Mouse (Mus musculus) ZHBTc4 (cell line): ENCODE measurements around the gene Slco2b1.

Source experiments
- DNase-seq: peaks from one replicate; pipeline ENCODE4 v3.0.0-alpha.2; 2011; ENCODE audit warnings: low read depth, low spot score

Gene Slco2b1

DNA sequence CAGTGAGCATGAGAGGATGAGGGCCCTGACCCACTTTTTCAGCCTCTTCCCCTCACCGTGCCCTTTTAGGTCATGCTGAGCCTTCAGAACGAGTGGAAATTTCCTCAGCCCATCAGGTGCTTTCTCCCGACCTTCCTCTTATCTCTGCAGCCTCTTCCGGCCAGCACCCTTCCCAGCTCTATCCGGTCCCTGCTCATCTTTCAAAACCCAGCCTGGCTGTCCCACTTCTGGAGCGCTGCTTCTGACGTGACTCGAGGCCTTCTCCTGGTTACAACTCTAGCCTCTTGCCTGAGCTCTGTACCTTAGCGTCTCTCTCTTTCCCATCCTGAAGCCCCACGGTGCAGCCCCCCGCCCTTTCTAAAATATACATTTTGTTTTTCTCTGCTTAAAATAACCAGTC lies 56.9 kb downstream of the Slco2b1 start:
- no peak for DNase-seq

DNA sequence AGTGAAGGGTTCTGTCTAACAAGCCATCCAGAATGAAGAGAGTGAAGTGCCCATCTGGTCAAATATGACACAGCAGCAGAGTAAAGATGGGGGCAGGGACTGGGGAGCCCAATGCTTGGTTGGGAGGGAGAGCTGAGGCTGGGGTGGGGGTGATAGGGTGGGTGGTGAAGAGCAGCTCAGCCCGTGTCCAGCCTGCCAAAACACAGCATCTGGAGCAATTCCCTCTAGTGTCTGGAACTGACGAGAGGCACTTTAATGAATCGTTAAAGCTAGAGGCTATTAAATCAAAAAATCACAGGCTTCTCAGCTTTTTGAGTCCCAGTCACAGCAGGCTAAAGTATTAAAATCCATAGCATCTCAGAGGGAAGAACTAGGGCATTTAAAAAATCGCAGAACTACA lies 61.6 kb downstream of the Slco2b1 start:
- no peak for DNase-seq

DNA sequence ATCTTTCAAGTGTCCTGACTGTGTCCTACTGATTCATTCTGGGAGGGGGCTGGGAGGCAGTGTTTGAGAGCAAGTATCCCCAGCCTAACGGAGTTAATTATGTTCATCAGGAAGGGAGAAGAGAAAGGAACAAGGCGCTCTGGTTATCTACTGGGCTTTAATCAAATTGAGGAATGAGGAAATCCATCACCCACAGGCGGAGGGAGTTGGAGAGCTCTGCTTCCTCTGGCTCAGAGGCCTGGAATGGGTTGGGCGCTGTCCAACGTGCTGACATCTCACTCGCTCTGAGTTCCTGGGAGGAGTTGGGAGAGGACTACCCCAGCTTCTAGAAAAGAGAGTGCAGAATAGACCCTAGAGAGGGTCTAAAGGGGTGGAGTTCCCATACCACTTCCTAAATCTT lies 62.5 kb downstream of the Slco2b1 start:
- DNase-seq, result peak; percentile 66

DNA sequence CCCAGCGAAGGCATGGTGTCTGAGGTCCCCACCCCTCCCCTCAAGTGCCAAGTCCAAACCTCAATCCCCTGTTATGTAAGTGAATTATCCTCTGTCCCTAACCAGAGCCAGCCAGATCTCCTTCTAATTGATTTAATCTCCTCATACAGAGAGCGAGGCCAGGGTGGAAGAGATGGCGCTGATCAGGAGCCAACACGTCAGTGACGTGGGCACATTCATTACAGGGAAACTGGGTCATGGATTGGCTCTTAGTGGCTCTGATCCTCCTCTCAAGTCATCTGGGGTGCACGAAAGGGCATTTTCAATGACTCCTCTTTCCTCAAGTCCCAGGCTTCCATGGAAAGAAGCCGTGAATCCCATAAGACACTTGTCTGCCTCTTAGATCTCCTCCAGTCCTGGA lies 66.4 kb downstream of the Slco2b1 start:
- no peak for DNase-seq

DNA sequence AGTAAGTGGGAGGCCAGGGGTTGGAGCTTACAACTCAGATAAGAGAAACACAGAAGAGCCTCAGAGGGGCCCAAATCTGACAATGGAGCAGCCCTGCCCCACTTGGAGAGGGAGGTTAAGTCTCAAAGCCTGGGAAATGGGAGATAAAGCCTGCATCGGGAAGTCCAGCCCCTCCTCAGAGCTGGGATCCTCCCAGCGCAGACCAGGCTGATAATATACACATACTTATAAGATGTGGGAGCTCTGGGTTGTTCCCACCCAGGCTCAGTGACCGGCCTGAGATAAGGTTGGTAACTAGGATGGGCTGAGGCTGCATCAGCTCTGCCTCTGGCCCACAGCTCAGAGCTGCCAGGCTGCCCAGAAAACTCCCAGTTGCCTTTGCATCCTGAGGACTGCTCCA lies 69.1 kb downstream of the Slco2b1 start:
- DNase-seq, result no peak

DNA sequence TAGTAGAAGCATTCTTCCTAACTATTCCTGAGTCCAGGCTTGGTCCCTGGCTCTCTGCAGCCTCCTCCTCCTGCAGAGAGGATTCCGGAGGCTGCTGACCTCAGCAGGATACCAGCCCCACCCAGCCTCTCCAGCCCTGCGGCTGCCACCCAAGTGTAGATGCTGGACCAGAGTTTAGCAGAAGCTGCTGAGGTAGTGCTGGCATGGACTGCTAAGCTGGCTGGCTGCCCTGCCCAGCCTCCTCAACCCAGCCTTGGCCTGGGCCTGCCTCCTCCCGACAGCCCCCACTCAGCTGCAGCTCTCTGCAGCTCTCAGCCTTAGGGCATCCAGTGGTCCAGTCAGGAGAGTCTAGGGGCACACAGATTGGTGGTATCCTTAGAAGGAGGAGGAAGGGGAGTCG lies 69.9 kb downstream of the Slco2b1 start:
- DNase-seq, result no peak

DNA sequence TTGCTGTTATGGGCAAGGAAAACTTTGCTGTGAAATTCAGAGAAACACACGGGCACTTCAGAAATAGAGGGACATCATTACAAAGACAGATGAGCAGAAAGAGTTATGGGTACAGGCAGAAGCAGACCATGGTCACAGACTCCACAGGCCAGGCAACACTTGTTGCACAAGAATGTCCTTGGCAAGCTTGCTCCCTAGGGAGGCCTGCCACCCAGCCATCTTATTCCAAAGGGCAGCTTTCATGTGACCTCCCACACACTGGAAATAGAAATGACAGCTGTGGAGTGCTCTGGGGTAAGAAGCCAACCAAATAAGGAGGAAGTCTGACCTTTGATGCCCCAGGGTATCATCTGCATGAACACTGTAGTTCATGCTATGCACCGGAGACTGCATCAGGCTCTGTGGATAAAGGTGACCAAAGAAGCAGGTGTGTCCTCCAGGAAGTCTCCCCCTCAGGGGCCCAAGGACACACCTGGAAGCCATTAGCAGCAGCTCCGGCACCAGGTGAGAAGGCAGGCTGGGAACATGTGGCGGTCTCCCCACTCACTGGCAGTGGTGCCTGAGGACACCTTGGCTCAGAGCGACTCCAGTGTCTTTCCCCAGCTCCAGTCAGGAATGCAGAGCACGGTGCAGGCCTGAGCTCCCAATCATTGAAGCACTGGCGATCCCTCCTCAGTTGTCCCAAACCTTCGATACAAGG lies 77.0 kb downstream of the Slco2b1 start:
- DNase-seq, result no peak

DNA sequence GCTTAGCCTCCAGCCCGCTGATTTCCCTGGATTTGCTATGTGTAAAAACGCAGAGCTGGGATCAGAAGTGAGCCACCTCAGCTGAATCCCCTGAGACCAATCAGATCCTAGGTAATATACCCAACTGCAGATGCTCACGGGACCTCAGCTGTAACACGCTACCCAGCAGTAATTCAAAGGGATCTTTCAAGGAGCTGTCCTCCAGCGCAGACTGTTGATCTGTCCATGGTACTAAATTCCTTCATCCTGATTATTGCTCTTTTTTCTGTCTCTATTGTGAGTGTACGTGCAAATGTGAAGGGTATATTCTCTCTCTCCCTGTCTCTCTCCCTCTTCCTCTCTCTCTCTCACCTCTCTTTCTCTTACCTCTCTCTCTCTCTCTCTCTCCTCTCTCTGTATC lies 78.9 kb downstream of the Slco2b1 start:
- peak; percentile 41 for DNase-seq

DNA sequence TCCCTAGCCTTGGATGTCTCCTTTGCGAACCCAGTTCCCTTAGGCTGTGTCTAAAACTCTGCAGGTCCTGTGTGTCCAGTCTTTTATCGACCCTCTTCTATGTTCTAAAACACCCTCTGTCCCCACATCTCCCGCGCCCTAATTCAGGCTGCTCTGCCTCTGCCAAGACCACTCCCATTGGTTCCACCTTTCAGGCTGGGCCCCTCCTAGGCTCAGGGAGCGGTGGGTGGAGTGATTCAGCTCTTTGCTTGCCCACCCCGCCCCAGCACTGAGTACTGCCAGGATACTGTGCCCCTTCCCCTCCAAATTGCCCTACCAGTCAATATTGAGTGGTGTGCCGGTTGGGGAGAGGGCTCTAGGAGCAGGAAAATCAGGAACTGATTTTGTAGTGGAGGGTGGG lies 83.8 kb downstream of the Slco2b1 start:
- no peak for DNase-seq

DNA sequence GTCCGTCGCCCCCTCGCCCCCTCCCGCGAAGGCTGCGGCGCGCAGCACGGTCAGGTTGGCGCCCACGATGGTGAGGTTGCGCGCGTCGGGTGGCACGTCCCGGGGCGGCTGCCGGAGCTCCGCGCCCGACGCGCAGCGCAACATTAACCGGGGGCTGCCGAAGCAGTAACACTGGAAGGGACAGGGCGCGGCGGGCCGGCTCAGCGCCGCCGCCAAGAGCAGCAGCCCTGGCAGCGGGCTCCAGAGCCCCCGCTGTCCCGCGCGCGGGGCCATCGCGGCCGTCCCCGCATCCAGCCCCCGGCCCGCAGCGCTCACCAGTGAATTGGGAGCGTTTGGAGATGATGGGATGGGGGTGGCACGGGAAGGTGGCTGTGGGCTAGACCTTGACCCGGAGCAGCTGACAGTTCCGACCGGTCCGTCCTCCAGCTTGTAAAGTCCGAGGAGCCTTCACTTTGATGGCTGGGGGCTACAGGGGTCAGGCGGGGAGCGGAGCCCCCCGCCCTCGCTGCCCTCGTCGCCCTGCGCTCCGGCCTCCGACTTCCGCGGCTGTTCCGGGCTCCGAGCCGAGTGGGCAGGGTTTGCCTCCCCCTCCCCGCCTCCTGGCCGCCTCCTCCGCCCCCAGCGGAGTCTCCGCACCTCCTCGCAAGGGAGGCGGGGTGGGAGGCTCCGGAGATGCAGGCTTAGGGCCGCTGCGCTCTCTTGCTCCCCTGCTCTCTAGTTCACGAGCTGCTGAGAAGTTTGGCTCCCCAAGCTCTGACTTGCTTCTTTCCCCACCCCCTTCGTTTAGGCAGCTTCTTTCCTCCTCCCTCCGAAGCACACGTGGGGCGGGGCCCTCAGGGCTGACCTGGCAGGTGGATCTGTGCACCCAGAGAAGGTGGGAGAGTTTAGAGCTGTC lies 84.5 kb downstream of the Slco2b1 start, which contains the start of gene Tpbgl:
Gene Tpbgl (minus strand): TSS at position 728 of the 895 bp plus-strand sequence.
- peak; percentile 68 for DNase-seq

DNA sequence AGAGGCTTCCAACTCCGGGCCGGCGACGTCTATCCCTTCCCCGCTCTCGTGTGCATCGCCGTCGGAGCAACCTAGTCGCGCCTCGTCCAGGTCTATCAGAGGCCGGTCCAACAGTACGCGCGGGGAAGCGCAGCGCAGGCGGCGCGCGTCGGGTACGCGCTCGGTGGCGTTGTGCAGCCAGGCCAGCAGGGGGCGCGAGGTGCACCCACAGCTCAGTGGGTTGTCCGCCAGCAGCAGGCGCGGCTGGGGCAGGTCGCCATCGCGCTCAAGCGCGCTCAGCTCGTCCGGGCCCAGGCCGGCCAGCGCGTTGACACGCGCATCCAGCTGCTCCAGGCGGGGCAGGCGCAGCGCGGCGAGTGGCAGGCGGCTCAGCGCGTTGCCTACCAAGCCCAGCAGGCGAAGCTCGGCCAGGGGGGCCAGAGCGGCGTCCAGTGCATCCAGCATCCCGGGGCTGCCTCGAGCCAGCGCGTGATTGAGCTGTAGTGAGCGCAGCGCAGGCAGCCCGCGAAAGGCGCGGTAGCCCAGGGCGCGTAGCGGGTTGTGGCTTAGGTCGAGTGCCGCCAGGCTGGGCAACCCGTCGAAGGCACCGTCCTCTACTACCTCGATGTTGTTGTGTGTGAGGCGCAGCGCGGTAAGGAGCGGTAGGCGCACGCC lies 85.3 kb downstream of the Slco2b1 start:
- DNase-seq, result peak; percentile 95

DNA sequence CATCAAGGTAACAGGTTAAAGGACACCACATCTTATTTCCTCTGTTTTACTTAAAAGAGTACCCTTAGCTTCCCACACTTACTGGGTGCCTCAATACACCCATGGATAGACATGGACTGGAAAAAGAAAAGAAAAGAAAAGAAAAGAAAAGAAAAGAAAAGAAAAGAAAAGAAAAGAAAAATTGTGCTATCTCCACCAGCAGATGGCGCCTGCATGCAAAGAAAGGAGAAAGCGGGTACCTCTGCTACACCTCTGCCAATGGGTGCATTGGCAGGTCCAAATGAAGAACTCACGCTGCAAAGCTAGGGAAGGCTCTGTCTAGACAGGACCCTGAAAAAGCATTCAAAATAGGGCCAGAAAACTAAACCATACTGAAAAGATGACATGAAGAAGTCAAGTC lies 92.3 kb downstream of the Slco2b1 start:
- peak; percentile 36 for DNase-seq

DNA sequence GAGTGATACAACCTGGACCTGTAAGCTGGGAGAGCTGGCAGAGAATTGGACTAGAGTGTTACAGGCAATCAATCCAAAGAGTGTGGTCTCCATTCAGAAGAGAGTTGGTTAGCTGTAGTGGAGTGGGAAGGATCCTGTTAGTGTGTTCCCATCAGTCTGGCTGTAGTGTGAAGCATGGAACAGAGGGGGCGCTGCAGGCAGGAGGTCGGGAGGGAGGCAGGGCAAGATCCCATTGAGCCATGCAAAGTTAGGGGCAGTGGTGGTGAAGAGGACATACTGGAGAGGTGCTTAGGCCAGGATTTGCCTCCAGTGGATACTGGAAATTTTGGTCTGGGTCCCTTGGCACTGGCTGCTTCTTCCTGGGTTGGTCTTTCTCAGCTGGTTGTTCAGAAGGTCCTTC lies 92.9 kb downstream of the Slco2b1 start:
- peak; percentile 29 for DNase-seq
